Mouse (Mus musculus): ENCODE data around the gene Thap8. TPM values are rescaled to one million over a fixed set of nuclear protein-coding genes. Genes with fewer than 3 reads are reported as not detected.
A peak's percentile ranks its signal among the peaks of the same experiment; 100 is the strongest.

Gene Thap8
- total RNA-seq, 1 experiment from 2014 or later, result not detected

DNA sequence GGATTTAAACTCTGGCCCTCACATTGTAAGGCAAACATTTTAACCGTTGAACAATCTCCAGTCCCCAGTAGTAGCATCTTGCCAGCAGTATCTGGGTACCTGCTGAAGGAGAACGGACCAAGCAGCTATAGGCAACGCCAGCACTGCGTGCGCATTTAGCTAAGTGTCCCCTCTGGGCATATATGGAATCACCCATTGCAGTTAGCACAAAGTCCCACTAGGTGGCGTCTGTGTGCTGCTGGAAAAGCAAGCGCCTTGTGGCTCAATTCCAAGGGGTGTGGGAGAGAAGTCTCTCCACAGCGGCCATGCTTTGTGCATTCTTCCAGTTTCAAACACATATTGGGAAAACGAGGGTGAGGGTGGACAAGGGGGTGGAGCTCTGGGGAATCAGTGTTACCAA lies 56.5 kb downstream of the Thap8 start:
- peak; percentile 64 for ATAC-seq (replicated peaks; ENCODE audit: low read depth, poor library complexity, severe bottlenecking)

DNA sequence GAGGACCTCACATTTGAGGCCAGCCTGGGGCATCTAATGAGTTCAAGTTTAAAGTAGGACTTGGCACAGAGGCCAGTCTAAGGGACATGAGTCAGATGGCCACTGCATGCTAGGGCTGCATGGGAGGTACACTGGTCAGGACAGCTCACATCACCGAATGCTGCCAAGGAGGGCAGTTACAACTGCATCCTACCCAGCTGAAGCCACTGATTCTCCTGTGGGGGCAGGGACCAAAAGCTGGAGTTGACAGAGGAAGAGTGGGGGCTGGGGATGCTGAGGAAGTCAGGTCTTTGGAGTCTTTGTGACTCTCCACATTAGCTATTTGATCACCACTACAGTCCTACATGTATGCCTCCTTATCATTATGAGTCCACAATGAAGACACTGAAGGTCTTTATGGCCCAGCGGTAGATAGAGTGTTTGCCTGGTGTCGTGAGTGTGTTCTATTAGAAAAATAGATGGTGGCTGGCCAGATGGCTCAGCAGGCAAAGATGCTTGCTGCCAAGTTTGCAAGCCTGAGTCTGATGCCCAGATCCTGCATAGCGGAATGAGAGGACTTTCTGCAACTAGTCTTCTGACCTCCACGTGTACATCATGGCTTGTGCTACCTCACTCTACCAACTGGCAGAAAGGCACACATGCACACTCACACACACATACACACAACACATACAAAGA lies 59.7 kb downstream of the Thap8 start:
- no peak for ATAC-seq (replicated peaks; ENCODE audit: low read depth, poor library complexity, severe bottlenecking)

Other genes starting within 250 kb of the Thap8 start
- gene Zfp14, start 228.7 kb upstream of the Thap8 start, total RNA-seq (2017), result 0.82 and 2.9 TPM in 2 replicates
- gene Zfp82, start 207.2 kb upstream of the Thap8 start, total RNA-seq (2017), result 3.1 and 6.7 TPM in 2 replicates
- gene Gm26920, start 189.7 kb upstream of the Thap8 start, total RNA-seq (2017), result 0.10 TPM in 1 of 2 replicates, not detected in the other
- gene Zfp566, start 189.6 kb upstream of the Thap8 start, total RNA-seq (2017), result 5.0 and 6.2 TPM in 2 replicates
- 33.5 and 37.5 TPM in 2 replicates for gene Zfp260, start 185.3 kb upstream of the Thap8 start, total RNA-seq (2017)
- 5.1 and 6.8 TPM in 2 replicates for gene Zfp382, start 158.2 kb upstream of the Thap8 start, total RNA-seq (2017)
- 113 and 122 TPM in 2 replicates for gene Zfp146, start 110.3 kb upstream of the Thap8 start, total RNA-seq (2017)
- gene Cox7a1, start 96.0 kb upstream of the Thap8 start, total RNA-seq (2017), result not detected in 2 replicates
- 116 and 136 TPM in 2 replicates for gene Capns1, start 81.3 kb upstream of the Thap8 start, total RNA-seq (2017)
- 37.3 and 65.1 TPM in 2 replicates for gene Polr2i, start 48.1 kb upstream of the Thap8 start, total RNA-seq (2017)
- gene Tbcb, start 47.8 kb upstream of the Thap8 start, total RNA-seq (2017), result 40.5 TPM in 2 replicates
- gene Ovol3, start 44.4 kb upstream of the Thap8 start, total RNA-seq (2017), result not detected in 2 replicates
- 8.2 and 17.5 TPM in 2 replicates for gene Wdr62, start 325 bp downstream of the Thap8 start, total RNA-seq (2017)
- gene Clip3, start 11.6 kb downstream of the Thap8 start, total RNA-seq (2017), result not detected in 2 replicates
- 15.2 and 31.2 TPM in 2 replicates for gene Alkbh6, start 28.6 kb downstream of the Thap8 start, total RNA-seq (2017)
- gene Syne4, start 34.7 kb downstream of the Thap8 start, total RNA-seq (2017), result 1.4 TPM in 1 of 2 replicates, not detected in the other
- 0.96 and 3.3 TPM in 2 replicates for gene E130208F15Rik, start 41.6 kb downstream of the Thap8 start, total RNA-seq (2017)
- 10.8 and 11.0 TPM in 2 replicates for gene Sdhaf1, start 43.8 kb downstream of the Thap8 start, total RNA-seq (2017)
- not detected in 2 replicates for gene Lrfn3, start 82.7 kb downstream of the Thap8 start, total RNA-seq (2017)
- gene Tyrobp, start 133.7 kb downstream of the Thap8 start, total RNA-seq (2017), result 94.7 and 118 TPM in 2 replicates
- gene Hcst, start 139.8 kb downstream of the Thap8 start, total RNA-seq (2017), result 9.4 and 11.9 TPM in 2 replicates
- gene Nfkbid, start 141.6 kb downstream of the Thap8 start, total RNA-seq (2017), result 9.0 and 13.0 TPM in 2 replicates
- not detected in 2 replicates for gene Aplp1, start 165.4 kb downstream of the Thap8 start, total RNA-seq (2017)
- gene Kirrel2, start 177.6 kb downstream of the Thap8 start, total RNA-seq (2017), result not detected in 2 replicates
- 0.19 and 1.8 TPM in 2 replicates for gene Nphs1, start 178.2 kb downstream of the Thap8 start, total RNA-seq (2017)
- gene Prodh2, start 213.5 kb downstream of the Thap8 start, total RNA-seq (2017), result not detected in 2 replicates

Data from common myeloid progenitor, adult 5-6 weeks (primary cell).